Mouse (Mus musculus) lung, embryonic 14.5 days (tissue): ENCODE measurements around the gene Lancl3. TPM values are rescaled to one million over a fixed set of nuclear protein-coding genes. Genes with fewer than 3 reads are reported as not detected.
"Not testable (repeated sequence)": the region's sequence is repeated elsewhere in the genome, so short reads cannot be mapped to it uniquely, and the experiment has no call there.

Experiments
- ATAC-seq: fragments of 200-750 bp; cut with Nextera tagmentation; 2 replicates; pipeline ENCODE4 v1.8.0; 2017; ENCODE audit warnings: mild to moderate bottlenecking, moderate TSS enrichment, moderate library complexity; ENCODE audit not compliant: insufficient read depth
- DNase-seq: peaks from one replicate; pipeline ENCODE4 v3.0.0-alpha.2; 2015
- H3K27ac ChIP-seq: fragments of 300-500 bp; sonication (generic); 2 replicates; pipeline ENCODE4 v1.5.1; 2014; ENCODE audit warnings: low read depth, mild to moderate bottlenecking, moderate library complexity
- H3K27me3 ChIP-seq: fragments of 300-500 bp; sonication (generic); 2 replicates; pipeline ENCODE4 v1.6.1; 2014; ENCODE audit warnings: low read length, control low read depth; ENCODE audit not compliant: insufficient read depth
- H3K36me3 ChIP-seq: fragments of 300-500 bp; sonication (generic); 2 replicates; pipeline ENCODE4 v1.6.1; 2014; ENCODE audit warnings: control low read depth; ENCODE audit not compliant: insufficient read depth
- H3K4me1 ChIP-seq: fragments of 300-500 bp; sonication (generic); 2 replicates; pipeline ENCODE4 v1.6.1; 2014; ENCODE audit warnings: antibody characterized with exemption, control low read depth; ENCODE audit not compliant: insufficient read depth
- H3K4me2 ChIP-seq: fragments of 300-500 bp; sonication (generic); 2 replicates; pipeline ENCODE4 v1.6.1; 2014; ENCODE audit warnings: mild to moderate bottlenecking
- H3K4me3 ChIP-seq: fragments of 300-500 bp; sonication (generic); 2 replicates; pipeline ENCODE4 v1.5.1; 2014; ENCODE audit warnings: low read depth, low read length
- H3K9ac ChIP-seq: fragments of 300-500 bp; sonication (generic); 2 replicates; pipeline ENCODE4 v1.6.1; 2014
- H3K9me3 ChIP-seq: fragments of 300-500 bp; sonication (generic); 2 replicates; pipeline ENCODE4 v1.6.1; 2016; ENCODE audit warnings: low read depth, low read length, control low read depth
- CTCF ChIP-seq: IDR thresholded peaks from 2 replicates; pipeline ENCODE4 v1.5.1; 2016; ENCODE audit warnings: antibody characterized with exemption, low read depth
- WGBS: fragments of 180-500 bp; shearing (Covaris S2); extraction: QIAGEN DNeasy Blood & Tissue Kit; methylation state at CpG from one replicate; pipeline ENCODE4 v1.1.7; 2014; 5-methylcytosine and 5-hydroxymethylcytosine counted together
- polyA plus RNA-seq: library from polyadenylated mRNA; unstranded; fragments of >200 nt; fragmentation: Nextera tagmentation; extraction: Ambion mirVana; gene quantifications from 2 replicates; pipeline ENCODE4 v1.2.1, GENCODE M21; 2014

The Lancl3 gene
- polyA plus RNA-seq, 1 experiment from 2014 or later, result 1.4 TPM

DNA sequence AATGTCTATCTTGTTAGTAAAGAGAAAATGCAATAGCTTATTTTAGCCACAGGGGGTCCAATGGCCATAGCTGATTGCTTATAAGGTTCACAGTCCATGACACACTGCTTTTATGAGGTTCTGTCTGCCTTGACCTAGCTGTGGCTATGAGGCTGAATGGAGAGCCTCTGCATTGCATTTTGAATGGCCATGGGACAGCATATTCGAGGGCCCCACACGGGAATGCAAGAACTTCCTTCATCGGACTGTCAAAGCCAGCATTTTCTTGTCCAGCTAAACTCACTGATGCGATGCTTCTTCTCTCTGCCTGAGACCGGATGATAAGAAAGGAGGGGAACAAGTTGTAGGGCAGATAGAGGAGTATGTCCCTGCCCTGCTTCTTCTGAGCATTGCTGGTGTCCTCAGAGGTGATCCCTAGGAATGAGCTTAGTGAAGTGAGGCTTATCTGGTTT lies 98.7 kb downstream of the Lancl3 start:
- no peak for TF ChIP-seq CTCF
- no peak overlapping the region for H3K27ac ChIP-seq
- no peaks in the 10 kb centered on the region for H3K36me3 ChIP-seq
- no peak overlapping the region for H3K4me3 ChIP-seq
- no peak for DNase-seq
- no peak overlapping the region for H3K9ac ChIP-seq
- no peak overlapping the region for H3K4me2 ChIP-seq
- WGBS, result 81% methylated on average over 5 of the region's 5 CpGs
- ATAC-seq, result no peak
- H3K9me3 ChIP-seq, result no peaks in the 10 kb centered on the region
- H3K4me1 ChIP-seq, result no peaks in the 10 kb centered on the region
- no peaks in the 10 kb centered on the region for H3K27me3 ChIP-seq

DNA sequence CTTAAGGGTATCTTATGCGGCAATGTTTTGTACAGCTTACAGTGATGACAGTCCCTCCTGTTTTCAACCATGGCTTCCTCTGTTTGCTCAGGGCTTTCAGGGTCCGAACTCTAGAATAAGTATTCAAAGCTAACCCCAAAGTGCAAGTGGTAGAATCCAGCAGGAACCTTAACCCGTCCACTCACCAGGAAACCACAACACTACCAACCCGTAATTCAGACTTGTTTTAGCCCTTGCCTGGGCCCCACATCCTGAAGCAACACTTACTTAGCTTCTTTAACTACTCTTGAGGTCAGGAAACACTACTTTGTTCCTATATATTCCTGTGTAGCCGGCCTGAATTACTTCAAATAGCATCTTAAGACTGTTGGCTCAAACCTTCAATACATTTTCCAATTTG lies 103.1 kb downstream of the Lancl3 start:
- H3K4me2 ChIP-seq, result no peak overlapping the region
- ATAC-seq, result no peak
- no peaks in the 10 kb centered on the region for H3K9me3 ChIP-seq
- DNase-seq, result no peak
- H3K36me3 ChIP-seq, result no peaks in the 10 kb centered on the region
- no peak overlapping the region for H3K27ac ChIP-seq
- WGBS, result 74% methylated on average over 5 of the region's 5 CpGs
- no peak for TF ChIP-seq CTCF
- no peak overlapping the region for H3K9ac ChIP-seq
- no peaks in the 10 kb centered on the region for H3K27me3 ChIP-seq
- no peaks in the 10 kb centered on the region for H3K4me1 ChIP-seq
- H3K4me3 ChIP-seq, result no peak overlapping the region

GRCm38 (mm10) chrX:9303455-9303854 lies 103.8 kb downstream of the Lancl3 start:
- Histone ChIP-seq H3K4me1 (no peaks in the 10 kb centered on the region), H3K27me3 (no peaks in the 10 kb centered on the region), H3K4me2 (no peak overlapping the region), H3K9ac (no peak overlapping the region), H3K27ac (no peak overlapping the region), H3K4me3 (no peak overlapping the region), H3K9me3 (no peaks in the 10 kb centered on the region), H3K36me3 (no peaks in the 10 kb centered on the region)
- DNase-seq (no peak), ATAC-seq (no peak)
- WGBS, result 63% methylated on average over 1 of the region's 1 CpGs
- no peak for TF ChIP-seq CTCF

DNA sequence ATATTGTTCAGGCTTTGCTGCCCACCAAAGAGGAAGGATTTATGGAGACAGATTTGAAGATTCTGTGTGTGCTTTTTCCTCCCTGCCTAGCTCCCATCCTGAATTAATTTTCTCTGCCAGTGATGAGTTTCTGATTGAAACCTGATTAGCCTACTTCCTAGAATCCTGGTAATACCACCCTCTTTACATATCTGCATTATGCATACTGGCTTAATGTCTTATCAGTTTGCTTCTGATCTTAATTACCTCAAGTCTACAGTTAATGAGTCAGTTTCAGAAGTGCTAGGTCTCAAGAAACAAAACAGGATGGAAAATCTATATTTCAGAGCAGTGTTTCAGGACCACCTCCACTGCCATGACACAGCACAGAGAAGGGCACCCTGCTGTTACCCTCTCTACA lies 116.8 kb downstream of the Lancl3 start:
- H3K9ac ChIP-seq, DNase-seq, H3K4me2 ChIP-seq, H3K4me3 ChIP-seq, H3K27ac ChIP-seq, H3K27me3 ChIP-seq, H3K36me3 ChIP-seq, ATAC-seq, H3K9me3 ChIP-seq, H3K4me1 ChIP-seq: not testable (repeated sequence)

Other genes starting within 250 kb of the Lancl3 start
- gene Fthl17b, start 236.9 kb upstream of the Lancl3 start, polyA plus RNA-seq, result not detected in 2 replicates
- gene Fthl17c, start 223.3 kb upstream of the Lancl3 start, polyA plus RNA-seq, result not detected in 2 replicates
- gene Fthl17d, start 213.1 kb upstream of the Lancl3 start, polyA plus RNA-seq, result not detected in 2 replicates
- not detected in 2 replicates for gene Fthl17e, start 166.4 kb upstream of the Lancl3 start, polyA plus RNA-seq
- not detected in 2 replicates for gene Fthl17f, start 136.9 kb upstream of the Lancl3 start, polyA plus RNA-seq
- gene 4930402K13Rik, start 95.3 kb upstream of the Lancl3 start, polyA plus RNA-seq, result not detected in 2 replicates
- 0.25 TPM in 1 of 2 replicates, not detected in the other for gene Gm14862, start 57.0 kb downstream of the Lancl3 start, polyA plus RNA-seq
- 2.7 and 3.5 TPM in 2 replicates for gene Xk, start 72.9 kb downstream of the Lancl3 start, polyA plus RNA-seq
- gene H2al1m, start 83.9 kb downstream of the Lancl3 start, polyA plus RNA-seq, result not detected in 2 replicates
- gene H2al1k, start 150.7 kb downstream of the Lancl3 start, polyA plus RNA-seq, result not detected in 2 replicates